Mouse (Mus musculus): ENCODE results near the gene Dnajc12. TPM values are rescaled to one million over a fixed set of nuclear protein-coding genes. Genes with fewer than 3 reads are reported as not detected.
A peak's percentile ranks its signal among the peaks of the same experiment; 100 is the strongest.
"Not testable (repeated sequence)": the region's sequence is repeated elsewhere in the genome, so short reads cannot be mapped to it uniquely, and the experiment has no call there.

The Dnajc12 gene
- total and polyA plus RNA-seq, 3 experiments, result 2.9 to 7.3 TPM; not detected in 1

- Histone ChIP-seq H3K27ac (ENCODE audit: control insufficient read depth, low read depth, low read length) (no peak overlapping the region), H3K4me3 (ENCODE audit: control insufficient read depth in 1 of 2, insufficient read depth in 1 of 2, low read depth in 2 of 2, low read length in 2 of 2) (peak overlapping the region; percentile 32 to 47; a peak in 3 of 4 replicates), H3K27me3 (ENCODE audit: control insufficient read depth in 1 of 2, insufficient read depth in 2 of 2, low read length in 2 of 2) (no peaks in the 10 kb centered on the region), H3K79me2 (ENCODE audit: control insufficient read depth, insufficient read depth, low read length, poor library complexity) (no peaks in the 10 kb centered on the region), H3K9me3 (replicated peaks; ENCODE audit: insufficient read depth, low read length) (no peaks in the 10 kb centered on the region), H3K9ac (ENCODE audit: control insufficient read depth, low read depth, low read length, poor library complexity, severe bottlenecking) (no peak overlapping the region; the same call in 1 of the 2 replicates), H3K4me1 (ENCODE audit: control insufficient read depth in 1 of 2, insufficient read depth in 2 of 2, low read length in 2 of 2) (peaks cover 2 to 7% of the 10 kb centered on the region in 2 experiments; a peak in 3 of 4 replicates), H3K36me3 (ENCODE audit: control insufficient read depth in 1 of 2, insufficient read depth in 2 of 2, low read length in 2 of 2) (peaks cover 0 to 4% of the 10 kb centered on the region in 2 experiments; a peak in 2 of 4 replicates)
- TF ChIP-seq SMC3 (IDR thresholded peaks at IDR 0.05; ENCODE audit: low read depth, low read length), result no peak
- no peak for TF ChIP-seq GATA1 (IDR thresholded peaks at IDR 0.05; ENCODE audit: low read depth, low read length)
- no peak for TF ChIP-seq TBP (IDR thresholded peaks at IDR 0.05; ENCODE audit: low read depth, low read length)
- no peak for TF ChIP-seq USF1 (IDR thresholded peaks at IDR 0.05; ENCODE audit: low read depth, low read length)
- TF ChIP-seq ELF1 (IDR thresholded peaks at IDR 0.05; ENCODE audit: low read depth, low read length), result no peak
- no peak for TF ChIP-seq GABPA (IDR thresholded peaks at IDR 0.05; ENCODE audit: low read depth, low read length)
- no peak for TF ChIP-seq SIN3A (IDR thresholded peaks at IDR 0.05; ENCODE audit: low read length)
- TF ChIP-seq MAFK (IDR thresholded peaks at IDR 0.05; ENCODE audit: borderline replicate concordance, low read depth, low read length), result no peak
- no peak for TF ChIP-seq TAL1 (IDR thresholded peaks at IDR 0.05; ENCODE audit: low read length)
- TF ChIP-seq EP300 (IDR thresholded peaks at IDR 0.05; ENCODE audit: low read depth in 1 of 2, low read length in 2 of 2), result no peak
- TF ChIP-seq BHLHE40 (IDR thresholded peaks at IDR 0.05; ENCODE audit: borderline replicate concordance, low read depth, low read length), result no peak
- no peak for TF ChIP-seq ZC3H11A (IDR thresholded peaks at IDR 0.05; ENCODE audit: low read depth, low read length)
- no peak for TF ChIP-seq POLR2AphosphoS2 (IDR thresholded peaks at IDR 0.05; ENCODE audit: low read length)
- no peak for TF ChIP-seq CHD1 (IDR thresholded peaks at IDR 0.05; ENCODE audit: low read depth, low read length)
- no peak for TF ChIP-seq NRF1 (IDR thresholded peaks at IDR 0.05; ENCODE audit: insufficient read depth, low read depth, low read length, poor library complexity, severe bottlenecking)
- TF ChIP-seq KAT2A (conservative IDR thresholded peaks at IDR 0.05; ENCODE audit: low read depth, low read length), result no peak
- DNase-seq (ENCODE audit: low read depth, low spot score), result peak; percentile 52
Observed at GRCm38 (mm10) chr10:63410162-63410956, 28.1 kb downstream of the Dnajc12 start.

GRCm38 (mm10) chr10:63411674-63412073 is 29.4 kb downstream of the Dnajc12 start:
- not testable (repeated sequence) for H3K9ac ChIP-seq (ENCODE audit: control insufficient read depth, low read depth, low read length, poor library complexity, severe bottlenecking); H3K36me3 ChIP-seq (ENCODE audit: control insufficient read depth in 1 of 2, insufficient read depth in 2 of 2, low read length in 2 of 2); H3K4me3 ChIP-seq (ENCODE audit: control insufficient read depth in 1 of 2, insufficient read depth in 1 of 2, low read depth in 2 of 2, low read length in 2 of 2); H3K27ac ChIP-seq (ENCODE audit: control insufficient read depth, low read depth, low read length); H3K4me1 ChIP-seq (ENCODE audit: control insufficient read depth in 1 of 2, insufficient read depth in 2 of 2, low read length in 2 of 2); H3K27me3 ChIP-seq (ENCODE audit: control insufficient read depth in 1 of 2, insufficient read depth in 2 of 2, low read length in 2 of 2); H3K9me3 ChIP-seq (replicated peaks; ENCODE audit: insufficient read depth, low read length); H3K79me2 ChIP-seq (ENCODE audit: control insufficient read depth, insufficient read depth, low read length, poor library complexity)
- peak; percentile 54; the same call in 1 of the 2 replicates for TF ChIP-seq ZNF384 (IDR thresholded peaks at IDR 0.05; ENCODE audit: low read depth, low read length)
- peak; percentile 81 for DNase-seq (ENCODE audit: low read depth, low spot score)
